Mouse (Mus musculus) MEL-GATA-1-ER (cell line): ENCODE measurements around the gene Slc43a2.
A peak's percentile ranks its signal among the peaks of the same experiment; 100 is the strongest.

Experiments
- DNase-seq: peaks from one replicate; pipeline ENCODE4 v3.0.0-alpha.2; 2012; ENCODE audit warnings: low read depth; ENCODE audit errors: extremely low read depth

The Slc43a2 gene

DNA sequence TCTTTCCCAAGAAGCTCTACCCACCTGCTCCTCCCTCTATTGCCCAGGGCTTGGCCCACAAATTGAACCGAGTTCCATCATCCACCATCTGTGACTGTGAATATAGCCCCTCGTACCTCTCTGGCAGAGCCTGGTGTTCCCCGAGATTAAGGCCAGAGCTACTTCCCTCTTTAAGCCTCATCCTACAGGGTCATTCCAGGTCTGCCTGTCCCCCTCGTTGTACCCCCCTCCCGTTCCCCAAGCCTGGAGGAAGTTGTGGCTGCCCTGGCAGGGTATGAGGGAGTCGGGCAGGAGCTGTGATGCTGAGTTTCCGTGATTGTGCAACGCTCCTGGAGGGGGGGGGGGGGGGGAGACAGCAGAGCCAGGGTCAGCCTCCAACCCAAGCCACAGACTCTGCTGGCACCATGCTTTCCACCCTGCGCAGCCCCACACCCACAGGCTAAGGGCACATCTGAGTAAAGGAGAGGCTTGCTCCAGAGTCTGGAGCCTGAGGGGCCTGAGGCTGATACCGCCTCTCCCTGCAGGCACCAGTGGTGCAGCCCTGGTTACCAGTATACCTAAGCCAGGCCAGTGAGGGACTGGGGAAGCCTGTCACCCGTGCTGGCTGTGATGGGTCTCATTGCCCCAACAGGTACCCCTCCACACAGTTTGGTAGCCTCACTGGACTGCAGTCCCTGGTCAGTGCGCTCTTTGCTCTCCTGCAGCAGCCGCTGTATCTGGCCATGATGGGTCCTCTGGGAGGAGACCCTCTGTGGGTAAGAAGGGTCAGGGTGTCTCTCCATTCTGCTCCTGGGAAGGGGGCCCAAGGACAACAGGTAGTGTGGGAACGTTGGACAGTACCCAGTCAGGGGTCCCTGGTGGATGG, 39.9 kb downstream of the Slc43a2 start:
- DNase-seq, result no peak

DNA sequence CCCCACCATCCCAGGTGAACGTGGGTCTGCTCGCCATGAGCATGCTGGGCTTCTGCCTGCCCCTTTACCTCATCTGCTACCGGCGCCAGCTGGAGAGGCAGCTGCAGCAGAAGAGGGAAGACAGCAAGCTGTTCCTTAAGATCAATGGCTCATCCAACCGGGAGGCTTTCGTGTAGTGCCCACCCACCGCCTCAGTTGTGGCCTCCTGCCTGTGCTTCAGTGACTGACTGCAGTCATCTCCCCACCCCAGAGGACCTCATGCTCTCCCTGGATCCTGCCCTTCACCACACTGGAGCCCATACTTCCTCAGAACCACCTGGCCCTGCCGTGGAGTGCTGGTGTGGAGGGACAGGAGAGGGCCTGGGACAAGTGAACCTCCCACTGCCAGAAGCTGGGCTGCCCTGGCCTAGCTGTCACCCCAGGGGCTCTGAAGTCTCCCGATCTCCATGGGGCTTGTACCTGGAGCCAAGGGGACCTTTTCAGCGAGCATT, 40.9 kb downstream of the Slc43a2 start:
- DNase-seq, result no peak

DNA sequence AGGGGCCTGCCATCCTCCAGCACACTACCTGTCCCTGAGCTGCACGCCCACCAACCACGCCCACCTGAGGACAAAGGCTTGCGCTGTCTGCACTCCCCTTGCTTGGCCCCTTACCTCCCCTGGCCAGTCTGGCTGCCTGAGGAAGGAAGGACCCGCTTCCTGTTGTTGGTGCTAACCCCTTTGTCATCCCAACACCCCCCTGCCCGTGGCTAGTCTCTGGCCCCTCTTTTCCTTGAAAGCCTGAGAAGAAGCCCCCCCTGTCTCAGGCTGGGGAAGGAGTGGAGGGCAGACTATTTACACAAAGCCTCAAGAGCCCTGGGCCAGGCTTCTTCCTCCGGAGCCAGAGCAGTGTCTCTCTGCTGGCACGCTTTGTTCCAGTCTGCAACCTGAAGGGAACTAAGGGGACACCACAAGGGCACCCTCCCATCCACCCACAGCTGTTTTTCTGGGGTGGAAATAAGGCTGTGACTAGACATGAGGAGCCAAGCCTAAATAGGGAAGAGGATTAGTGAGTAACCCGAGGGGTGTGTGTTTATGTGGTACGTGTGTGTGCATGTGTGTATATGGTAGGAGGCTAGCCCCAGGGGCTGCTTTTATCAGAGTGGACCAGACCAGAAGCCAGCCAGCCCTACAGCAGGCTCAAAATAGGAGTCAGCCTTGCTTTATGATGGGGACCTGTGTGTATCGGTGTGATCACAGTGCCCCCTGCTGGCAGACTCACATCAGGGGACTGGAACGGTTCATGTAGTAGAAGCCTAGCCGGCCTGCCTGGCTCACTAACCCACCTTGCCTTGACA, 41.6 kb downstream of the Slc43a2 start:
- peak; percentile 85 for DNase-seq

DNA sequence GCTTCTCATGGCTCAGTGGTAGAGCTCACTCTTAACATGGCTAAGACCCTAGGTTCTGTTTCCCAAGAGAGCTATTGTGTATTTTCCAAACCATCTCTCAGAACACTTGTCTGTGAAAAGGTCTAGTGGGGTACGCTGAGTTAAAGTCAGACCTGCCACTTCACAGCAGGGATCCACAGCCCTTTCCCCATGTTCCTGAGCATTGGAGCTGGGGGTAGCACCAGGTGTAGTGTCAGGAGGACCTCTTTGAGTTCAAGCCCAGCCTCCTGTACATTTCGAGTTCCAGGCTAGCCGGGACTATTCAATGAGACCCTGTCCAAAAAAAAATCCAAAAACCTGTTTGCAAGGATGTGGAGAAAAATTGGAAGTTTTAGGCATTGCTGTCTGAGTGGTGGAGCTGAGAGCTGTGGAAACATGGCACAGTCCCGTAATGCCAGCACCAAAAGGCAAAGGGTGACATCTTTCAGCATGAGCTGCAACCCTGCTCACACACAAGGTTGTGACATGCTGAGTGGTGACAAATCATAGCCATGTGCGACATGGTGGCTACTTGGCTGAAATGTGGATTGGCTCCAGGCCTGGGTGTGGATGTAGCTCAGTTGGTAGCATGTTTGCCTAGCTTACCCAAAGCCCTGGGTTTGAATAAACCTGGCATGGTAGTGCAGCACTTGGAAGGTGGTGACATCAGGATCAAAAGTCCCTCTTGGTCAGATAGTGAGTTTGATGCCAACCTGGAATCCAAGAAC, 43.1 kb downstream of the Slc43a2 start:
- DNase-seq, result no peak

DNA sequence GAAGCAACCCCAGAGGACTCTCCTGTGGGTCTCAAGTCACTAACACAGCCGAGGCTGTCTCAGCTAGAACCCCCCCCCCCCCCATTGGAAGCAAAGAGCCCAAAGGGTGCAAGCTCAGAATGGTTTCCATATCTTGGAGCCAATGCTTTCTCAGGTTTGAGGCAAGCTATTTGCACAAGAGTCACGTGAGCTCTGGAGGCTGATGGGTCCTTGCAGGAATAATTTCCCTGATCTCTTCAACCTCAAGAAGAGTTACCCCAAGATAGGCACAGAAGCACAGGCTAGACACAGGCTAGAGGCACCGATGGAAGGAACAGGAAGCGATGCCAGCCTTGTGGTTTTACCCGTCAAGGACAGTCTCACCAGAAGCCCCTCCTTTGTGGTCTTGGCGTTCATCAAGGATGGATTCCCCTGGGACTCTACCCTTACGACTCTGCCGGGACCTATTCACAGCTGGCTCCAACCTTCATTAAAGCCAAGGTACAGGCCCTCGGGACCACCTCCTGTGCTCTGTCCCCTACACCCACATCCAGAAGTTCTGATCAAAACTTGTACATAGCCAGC, 44.1 kb downstream of the Slc43a2 start:
- no peak for DNase-seq

DNA sequence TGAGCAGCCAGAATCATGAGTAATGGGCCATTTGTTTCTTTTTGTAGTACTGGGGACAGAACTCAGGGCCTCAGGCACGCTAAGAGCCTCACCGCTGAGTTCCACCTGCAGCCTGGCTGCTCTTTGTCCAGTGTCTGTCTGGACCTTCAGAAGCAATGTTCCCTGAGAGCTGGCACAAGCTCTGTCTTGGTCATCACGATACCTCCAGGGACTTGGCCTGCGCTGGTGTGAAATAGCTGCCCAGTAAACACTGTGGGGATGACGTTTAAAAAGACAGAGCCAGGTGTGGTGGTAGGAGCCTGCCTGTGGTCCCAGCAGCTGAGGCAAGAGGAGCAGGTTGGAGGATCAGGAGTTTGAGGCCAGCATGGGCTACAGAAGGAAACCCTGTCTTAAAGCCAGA, 47.1 kb downstream of the Slc43a2 start:
- no peak for DNase-seq

DNA sequence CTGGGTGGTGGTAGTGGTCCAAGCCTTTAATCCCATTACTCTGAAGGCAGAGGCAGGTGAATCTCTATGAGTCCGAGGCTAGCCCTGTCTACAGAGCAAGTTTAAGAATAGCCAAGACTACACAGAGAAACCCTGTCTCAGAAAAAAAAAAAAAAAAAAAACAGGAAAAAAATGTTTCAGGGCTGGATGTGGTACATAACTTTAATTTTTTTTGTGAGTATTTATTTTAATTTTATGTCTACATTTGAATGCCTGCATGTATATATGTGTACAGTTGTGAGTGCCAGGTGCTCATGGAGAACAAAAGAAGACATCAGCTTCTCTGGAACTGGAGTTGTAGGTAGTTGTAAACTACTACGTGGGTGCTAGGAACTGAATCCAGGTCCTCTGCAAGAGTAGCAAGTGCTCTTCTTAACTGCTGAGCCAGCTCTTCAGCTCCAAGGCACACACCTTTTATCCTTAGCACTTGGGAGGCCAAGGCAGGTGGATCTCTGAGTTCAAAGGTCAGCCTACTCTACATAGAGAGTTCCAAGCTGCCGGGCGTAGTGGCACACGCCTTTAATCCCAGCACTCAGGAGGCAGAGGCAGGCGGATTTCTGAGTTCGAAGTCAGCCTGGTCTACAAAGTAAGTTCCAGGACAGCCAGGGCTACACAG, 50.1 kb downstream of the Slc43a2 start:
- no peak for DNase-seq

DNA sequence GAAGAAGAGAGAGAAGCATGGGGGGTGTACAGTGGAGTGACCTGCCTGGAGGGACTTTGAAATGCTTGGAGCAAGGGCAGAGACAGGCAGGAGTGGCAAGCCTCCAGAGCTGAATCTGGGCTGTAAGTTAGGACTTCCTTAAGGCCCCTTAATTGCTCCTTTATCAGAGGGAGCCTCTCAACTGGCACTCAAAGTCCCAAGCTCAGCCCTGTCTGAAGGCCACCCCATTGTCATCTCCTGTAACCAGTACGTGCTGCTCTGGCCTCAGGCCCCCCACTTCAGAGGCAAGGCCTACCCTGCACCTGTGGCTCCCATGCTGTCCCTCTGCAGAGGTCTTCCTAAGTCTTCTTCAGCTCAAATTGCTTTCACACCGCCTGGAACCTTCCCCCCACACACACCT, 52.0 kb downstream of the Slc43a2 start:
- DNase-seq, result no peak

DNA sequence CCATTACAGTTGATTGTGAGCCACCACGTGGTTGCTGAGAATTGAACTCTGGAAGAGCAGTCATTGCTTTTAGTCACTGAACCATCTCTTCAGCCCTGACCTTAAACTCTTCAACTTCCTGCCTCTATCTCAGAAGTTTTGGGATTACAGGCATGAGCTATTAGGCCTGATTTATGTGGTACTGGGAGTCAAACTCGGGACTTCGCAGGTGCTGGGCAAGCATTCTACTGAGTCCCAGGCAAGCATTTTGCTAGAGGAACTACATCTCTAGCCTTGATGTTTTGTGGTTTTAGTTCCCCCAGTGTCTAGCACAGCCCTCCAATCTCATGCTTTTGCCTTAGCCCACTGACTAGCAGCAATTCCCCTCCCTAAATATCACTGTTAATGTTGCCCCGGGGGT, 53.6 kb downstream of the Slc43a2 start:
- no peak for DNase-seq

DNA sequence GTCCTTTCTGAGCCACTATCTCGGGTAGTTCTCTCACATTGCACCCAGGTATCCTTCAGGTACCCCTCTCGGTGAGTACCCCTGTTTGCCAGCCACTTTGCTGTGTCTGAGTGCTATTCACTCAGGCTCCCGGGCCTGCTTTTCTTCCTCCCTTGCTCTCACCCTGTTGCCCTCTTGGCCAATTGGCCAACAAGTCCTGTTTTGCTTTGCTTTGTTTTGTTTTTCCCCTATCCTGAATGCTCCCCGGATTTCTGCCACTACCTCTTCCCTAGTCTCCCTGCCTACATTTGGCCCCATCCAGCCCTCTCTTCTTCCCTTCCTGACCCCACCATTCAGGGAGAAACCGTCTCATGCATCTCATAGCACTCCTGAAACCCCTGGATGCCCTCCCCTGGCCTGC, 54.5 kb downstream of the Slc43a2 start:
- no peak for DNase-seq

DNA sequence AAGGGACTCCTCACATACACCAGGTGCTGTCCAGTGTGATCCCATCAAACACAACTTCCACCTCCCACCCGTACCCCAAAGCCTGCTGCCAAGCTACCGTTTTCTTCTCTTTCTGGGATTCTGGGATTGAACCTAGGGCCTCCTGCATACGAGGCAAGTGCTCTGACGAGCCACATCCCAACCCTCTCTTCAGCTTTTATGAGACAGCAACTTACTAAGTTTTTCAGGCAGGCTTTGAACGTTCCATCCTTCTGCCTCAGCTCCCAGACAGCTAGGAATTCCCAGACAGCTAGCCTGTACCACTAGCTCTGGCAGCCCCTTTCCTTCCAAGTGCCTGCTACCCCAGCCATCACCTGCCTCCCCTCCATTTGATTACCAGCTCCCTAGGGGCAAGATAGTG, 55.5 kb downstream of the Slc43a2 start:
- no peak for DNase-seq

DNA sequence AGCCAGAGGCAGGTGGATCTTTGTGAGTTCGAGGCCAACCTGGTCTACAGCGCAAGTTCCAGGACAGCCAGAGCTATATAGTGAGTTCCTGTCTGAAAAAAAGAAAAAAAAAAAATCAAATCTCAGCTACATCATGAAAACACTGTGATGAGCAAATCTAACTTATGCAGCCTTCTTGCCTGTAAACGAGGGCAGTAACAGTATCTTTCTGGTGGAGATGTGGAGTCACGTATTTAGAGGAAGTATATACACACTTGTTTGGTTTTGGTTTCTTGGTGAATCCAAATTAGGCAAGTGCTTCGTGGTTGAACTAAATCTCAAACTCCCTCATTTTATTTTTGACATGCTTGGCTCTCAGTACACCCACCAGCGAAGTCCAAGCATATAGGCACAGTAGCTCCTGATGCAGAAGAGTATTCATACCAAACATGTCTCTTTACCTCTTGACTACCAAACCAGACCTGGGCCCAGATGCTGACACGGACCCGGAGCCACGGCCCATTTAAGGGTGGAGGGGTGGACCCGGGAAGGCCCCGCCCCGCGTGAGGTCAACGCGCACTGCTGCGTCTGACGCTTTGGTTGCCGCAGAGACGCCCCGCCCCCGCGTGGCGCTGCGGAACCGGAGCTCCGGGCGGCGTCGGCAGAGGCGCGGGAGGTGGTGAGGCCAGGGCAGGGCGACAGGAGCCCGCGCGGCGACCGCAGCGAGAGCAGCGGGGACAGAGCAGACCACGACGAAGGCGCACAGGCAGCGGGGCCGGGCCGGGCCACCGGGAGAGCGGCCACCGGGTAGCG, 56.2 kb downstream of the Slc43a2 start, which contains the start of gene Pitpna:
Gene Pitpna, plus strand, starts transcription at position 605 of the 792 bp plus-strand sequence.
- peak; percentile 75 for DNase-seq

DNA sequence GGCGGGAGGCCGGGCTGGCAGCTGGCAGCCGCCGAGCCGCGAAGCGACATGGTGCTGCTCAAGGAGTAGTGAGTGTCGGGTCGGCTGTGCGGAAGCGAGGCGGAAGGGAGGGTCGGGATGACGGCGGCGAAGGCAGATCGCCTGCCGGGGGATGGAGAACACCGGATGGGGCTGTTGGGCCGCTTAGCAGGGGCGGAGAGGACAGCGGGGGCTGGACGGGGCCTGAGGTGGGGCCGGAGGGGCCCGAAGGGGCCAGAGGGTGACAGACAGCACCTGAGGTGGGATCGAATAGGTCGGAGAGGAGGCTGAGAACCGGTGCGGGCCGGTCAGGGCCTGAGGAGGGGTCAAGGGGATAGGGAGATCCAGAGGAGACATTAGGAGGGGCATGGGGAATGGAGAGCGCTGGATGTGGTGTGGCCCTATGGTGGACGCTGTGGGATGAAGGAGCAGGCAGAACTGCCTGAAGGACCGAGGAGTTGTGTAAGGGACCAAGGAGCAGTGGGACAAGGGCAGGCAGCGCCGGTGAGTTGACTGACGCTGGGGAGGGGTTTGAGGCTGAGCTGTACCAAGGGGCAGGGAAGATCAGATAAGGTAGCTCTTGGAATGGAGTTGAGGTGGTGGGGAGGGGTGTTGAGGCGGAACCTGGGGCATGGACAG, 56.9 kb downstream of the Slc43a2 start:
- DNase-seq, result peak; percentile 42

DNA sequence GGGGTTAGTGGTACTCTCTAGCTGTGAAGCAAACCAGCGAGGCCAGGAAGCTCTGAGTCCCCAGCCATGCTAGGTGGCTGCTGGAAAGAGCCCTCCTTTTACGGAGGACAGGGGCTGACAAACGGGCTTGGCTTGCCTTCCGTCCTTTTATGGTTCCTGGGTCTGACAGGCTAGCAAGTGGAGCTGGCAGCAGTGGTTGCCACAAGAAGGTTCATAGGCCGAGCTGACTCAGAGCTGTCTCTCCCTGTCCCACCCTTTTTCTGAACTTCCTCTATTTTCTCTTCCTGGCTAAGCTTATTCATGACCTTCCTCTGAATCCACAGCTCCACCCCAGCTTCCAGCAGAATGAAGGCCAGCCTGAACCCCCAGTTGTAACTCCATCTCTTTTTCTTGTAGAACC, 61.1 kb downstream of the Slc43a2 start:
- DNase-seq, result peak; percentile 77

DNA sequence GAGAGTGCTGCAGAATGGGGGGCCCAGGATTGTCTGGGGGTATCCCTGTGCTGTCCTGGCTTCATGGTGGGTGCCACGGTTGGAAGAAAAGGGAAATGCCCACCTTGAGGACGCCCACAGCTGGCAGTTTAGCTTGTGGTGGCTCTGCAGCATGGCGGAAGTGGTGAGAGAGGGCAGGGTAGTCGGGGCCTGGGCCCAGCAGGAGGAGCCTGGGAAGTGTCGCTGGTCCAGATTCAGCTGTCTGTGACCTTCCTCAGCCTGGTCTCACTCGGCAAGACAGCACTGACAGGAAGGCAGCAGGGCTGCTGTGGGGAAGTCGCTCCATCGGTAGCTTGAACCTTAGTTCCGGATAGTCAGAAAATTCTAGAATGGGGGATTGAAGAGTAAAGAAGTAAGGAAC, 62.9 kb downstream of the Slc43a2 start:
- no peak for DNase-seq

DNA sequence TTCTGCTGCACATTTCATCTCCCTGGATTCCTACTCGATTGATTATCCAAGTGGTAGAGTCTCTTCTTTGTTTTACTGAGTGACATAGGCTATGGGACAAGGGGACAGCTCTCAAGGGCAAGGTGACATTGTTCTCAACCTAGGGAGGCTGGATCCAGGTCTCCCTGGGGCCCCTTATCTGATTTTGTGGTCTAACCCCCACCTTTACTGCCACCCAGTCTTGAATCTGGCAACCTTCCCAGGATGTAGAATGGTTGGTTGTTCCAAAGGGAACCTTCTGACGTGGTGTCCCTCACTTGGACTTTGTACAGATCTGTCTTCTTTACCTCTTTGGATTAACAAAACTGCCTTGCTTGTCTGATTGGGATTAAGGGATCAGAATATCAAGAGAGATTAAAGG, 63.9 kb downstream of the Slc43a2 start:
- DNase-seq, result no peak

DNA sequence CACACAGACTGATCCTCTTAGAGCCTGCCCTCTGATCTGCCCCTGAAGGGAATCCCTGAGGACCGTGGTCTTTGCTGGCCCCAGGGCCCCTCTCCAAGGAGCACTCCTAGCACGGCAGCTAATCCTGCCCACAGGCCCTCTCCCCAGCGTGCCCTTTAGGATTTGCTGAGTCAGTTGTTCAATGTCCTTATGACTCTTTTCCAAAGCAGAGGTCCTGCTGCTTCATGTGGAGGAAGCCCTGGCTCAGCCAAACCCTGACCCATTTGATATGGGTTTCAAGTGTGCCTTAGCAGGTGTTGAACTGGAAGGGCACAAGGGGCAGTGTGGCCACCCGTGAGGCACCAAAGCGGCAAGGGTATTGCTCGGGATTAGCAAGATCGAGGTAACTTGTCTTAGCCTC, 64.3 kb downstream of the Slc43a2 start:
- no peak for DNase-seq

DNA sequence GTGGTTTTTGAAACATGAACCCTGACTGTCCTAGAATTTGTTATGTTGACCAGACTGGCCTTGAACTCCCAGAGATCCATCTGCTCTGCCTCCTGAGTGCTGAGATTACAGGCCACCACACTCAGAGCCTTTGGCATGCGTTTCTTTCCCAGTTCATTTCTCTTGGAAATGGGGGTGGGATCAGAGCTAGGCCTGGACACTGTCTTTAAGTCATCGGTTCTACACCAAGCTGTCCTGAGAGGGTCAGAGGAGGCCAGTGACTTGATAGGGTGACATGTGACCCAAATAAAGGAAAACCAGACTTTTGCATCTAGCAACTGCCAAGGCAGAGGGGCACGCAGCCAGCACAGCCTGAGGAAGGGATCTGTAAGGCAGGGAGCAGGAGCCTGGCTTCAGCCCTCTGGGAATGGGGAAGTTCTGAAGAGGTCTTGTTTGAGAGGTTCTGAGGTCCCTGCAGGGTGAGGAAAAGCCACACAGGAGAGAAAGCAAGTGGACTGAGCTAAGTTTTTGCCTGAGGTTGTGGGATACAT, 65.3 kb downstream of the Slc43a2 start:
- DNase-seq, result no peak

DNA sequence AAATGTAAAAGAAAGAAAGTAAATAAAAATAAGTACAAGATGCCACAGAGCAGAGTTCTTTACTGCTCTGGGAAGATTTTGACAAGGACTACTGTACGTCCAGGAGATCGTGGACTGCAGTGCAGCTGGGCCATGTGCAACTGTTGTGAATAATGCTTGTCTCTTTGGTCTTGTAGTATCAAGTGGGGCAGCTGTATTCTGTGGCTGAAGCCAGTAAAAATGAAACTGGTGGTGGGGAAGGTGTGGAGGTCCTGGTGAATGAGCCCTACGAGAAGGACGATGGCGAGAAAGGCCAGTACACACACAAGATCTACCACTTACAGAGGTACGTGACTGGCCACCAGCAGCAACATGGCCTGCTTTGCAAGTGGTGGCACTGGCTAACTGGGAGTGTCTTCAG, 66.5 kb downstream of the Slc43a2 start:
- DNase-seq, result no peak
